Mouse (Mus musculus) midbrain, postnatal 0 days (tissue): ENCODE measurements around the gene Tmem235. TPM values are rescaled to one million over a fixed set of nuclear protein-coding genes. Genes with fewer than 3 reads are reported as not detected.

Experiments
- ATAC-seq: fragments of 200-750 bp; cut with Nextera tagmentation; 2 replicates; pipeline ENCODE4 v1.8.0; 2017; ENCODE audit warnings: moderate number of reproducible peaks, mild to moderate bottlenecking, moderate TSS enrichment, moderate library complexity; ENCODE audit not compliant: low FRiP score
- DNase-seq: peaks from one replicate; pipeline ENCODE4 v3.0.0-alpha.2; 2015; ENCODE audit warnings: low spot score
- H3K27ac ChIP-seq: fragments of 300-500 bp; sonication (generic); 2 replicates; pipeline ENCODE4 v1.5.1; 2014; ENCODE audit warnings: low read depth, mild to moderate bottlenecking, low read length, mixed read lengths
- H3K27me3 ChIP-seq: fragments of 300-500 bp; sonication (generic); 2 replicates; pipeline ENCODE4 v1.6.1; 2014; ENCODE audit warnings: low read length, control low read depth, mixed read lengths; ENCODE audit not compliant: insufficient read depth
- H3K36me3 ChIP-seq: fragments of 300-500 bp; sonication (generic); 2 replicates; pipeline ENCODE4 v1.6.1; 2014; ENCODE audit warnings: low read length, control low read depth, mixed read lengths; ENCODE audit not compliant: insufficient read depth
- H3K4me1 ChIP-seq: fragments of 300-500 bp; sonication (generic); 2 replicates; pipeline ENCODE4 v1.6.1; 2014; ENCODE audit warnings: mild to moderate bottlenecking, control low read depth, antibody characterized with exemption, low read length, mixed read lengths; ENCODE audit not compliant: insufficient read depth
- H3K4me2 ChIP-seq: fragments of 300-500 bp; sonication (generic); 2 replicates; pipeline ENCODE4 v1.6.1; 2014; ENCODE audit warnings: low read depth, mild to moderate bottlenecking, low read length, mixed read lengths; ENCODE audit not compliant: poor library complexity, severe bottlenecking
- H3K4me3 ChIP-seq: fragments of 300-500 bp; sonication (generic); 2 replicates; pipeline ENCODE4 v1.5.1; 2014; ENCODE audit warnings: low read depth, mild to moderate bottlenecking, low read length, moderate library complexity
- H3K9ac ChIP-seq: fragments of 300-500 bp; sonication (generic); replicated peaks from 2 replicates; pipeline ENCODE4 v1.6.1; 2014; ENCODE audit warnings: mild to moderate bottlenecking, low read length, moderate library complexity, mixed read lengths; ENCODE audit not compliant: poor library complexity, severe bottlenecking
- H3K9me3 ChIP-seq: fragments of 300-500 bp; sonication (generic); 2 replicates; pipeline ENCODE4 v1.6.1; 2016; ENCODE audit warnings: low read length, control low read depth
- CTCF ChIP-seq: IDR thresholded peaks from 2 replicates; pipeline ENCODE4 v1.5.1; 2016; ENCODE audit warnings: antibody characterized with exemption, mild to moderate bottlenecking
- WGBS: fragments of 180-500 bp; shearing (Covaris S2); extraction: QIAGEN DNeasy Blood & Tissue Kit; methylation state at CpG from one replicate; pipeline ENCODE4 v1.1.7; 2014; 5-methylcytosine and 5-hydroxymethylcytosine counted together
- polyA plus RNA-seq: library from polyadenylated mRNA; unstranded; fragments of >200 nt; fragmentation: Nextera tagmentation; extraction: Ambion mirVana; gene quantifications from 2 replicates; pipeline ENCODE4 v1.2.1, GENCODE M21; 2015
- total RNA-seq: library from RNA; depleted of rRNA; stranded (reverse); fragments of >200 nt; gene quantifications from 2 replicates; pipeline ENCODE4 v1.2.3, GENCODE M21; 2014

The Tmem235 gene
- total and polyA plus RNA-seq, 2 experiments from 2014 or later: 0.16 TPM; not detected in 1

GRCm38 (mm10) chr11:117825333-117826101 lies 35.0 kb upstream of the Tmem235 start, which contains the start of the genes Afmid and Tk1:
TSS of gene Afmid (plus strand) at chr11:117825924.
TSS of gene Tk1 (minus strand) at chr11:117826092.
- H3K4me1 ChIP-seq: 0 out of 2 replicates have a peak, but pooled peaks cover 4% of the 10 kb centered on the region
- peak within 1 kb of the TSS; percentile 91 for H3K4me2 ChIP-seq
- peak within 1 kb of the TSS; percentile 38 for H3K4me3 ChIP-seq
- DNase-seq (peak; percentile 82), ATAC-seq (peak; percentile 39; the same call in 1 of the 2 replicates)
- peak within 1 kb of the TSS; percentile 14; the same call in 1 of the 2 replicates for H3K27ac ChIP-seq
- H3K9ac ChIP-seq: peak within 1 kb of the TSS; percentile 37; the same call in 1 of the 2 replicates
- H3K9me3 ChIP-seq: no peaks in the 10 kb centered on the region
- no peaks in the 10 kb centered on the region for H3K36me3 ChIP-seq
- H3K27me3 ChIP-seq: no peaks in the 10 kb centered on the region
- under 1% methylated on average over 34 of the region's 34 CpGs for WGBS
- TF ChIP-seq CTCF: no peak

GRCm38 (mm10) chr11:117826164-117826563 lies 34.4 kb upstream of the Tmem235 start:
- TF ChIP-seq CTCF: no peak
- ATAC-seq (no peak), DNase-seq (no peak)
- Histone ChIP-seq H3K36me3 (no peaks in the 10 kb centered on the region), H3K27ac (peak overlapping the region; percentile 14; the same call in 1 of the 2 replicates), H3K4me1 (0 out of 2 replicates have a peak, but pooled peaks cover 4% of the 10 kb centered on the region), H3K4me2 (peak overlapping the region; percentile 91), H3K4me3 (peak overlapping the region; percentile 38), H3K27me3 (no peaks in the 10 kb centered on the region), H3K9me3 (no peaks in the 10 kb centered on the region), H3K9ac (peak overlapping the region; percentile 37; the same call in 1 of the 2 replicates)
- 5% methylated on average over 5 of the region's 5 CpGs for WGBS

GRCm38 (mm10) chr11:117826916-117827315 lies 33.6 kb upstream of the Tmem235 start:
- Histone ChIP-seq H3K9ac (no peak overlapping the region), H3K9me3 (no peaks in the 10 kb centered on the region), H3K4me2 (no peak overlapping the region), H3K36me3 (no peaks in the 10 kb centered on the region), H3K4me1 (0 out of 2 replicates have a peak, but pooled peaks cover 4% of the 10 kb centered on the region), H3K27me3 (no peaks in the 10 kb centered on the region), H3K27ac (no peak overlapping the region), H3K4me3 (no peak overlapping the region)
- no peak for TF ChIP-seq CTCF
- WGBS: 75% methylated on average over 8 of the region's 8 CpGs
- DNase-seq: no peak
- no peak for ATAC-seq

GRCm38 (mm10) chr11:117827386-117827785 lies 33.2 kb upstream of the Tmem235 start:
- ATAC-seq: no peak
- no peak for DNase-seq
- no peak for TF ChIP-seq CTCF
- Histone ChIP-seq H3K27me3 (no peaks in the 10 kb centered on the region), H3K9ac (no peak overlapping the region), H3K9me3 (no peaks in the 10 kb centered on the region), H3K27ac (no peak overlapping the region), H3K36me3 (no peaks in the 10 kb centered on the region), H3K4me1 (0 out of 2 replicates have a peak, but pooled peaks cover 4% of the 10 kb centered on the region), H3K4me2 (no peak overlapping the region), H3K4me3 (no peak overlapping the region)
- 70% methylated on average over 3 of the region's 3 CpGs for WGBS

- Histone ChIP-seq H3K4me1 (0 out of 2 replicates have a peak, but pooled peaks cover 4% of the 10 kb centered on the region), H3K27me3 (no peaks in the 10 kb centered on the region), H3K4me2 (no peak overlapping the region), H3K27ac (no peak overlapping the region), H3K4me3 (no peak overlapping the region), H3K9ac (no peak overlapping the region), H3K9me3 (no peaks in the 10 kb centered on the region), H3K36me3 (no peaks in the 10 kb centered on the region)
- DNase-seq: no peak
- ATAC-seq: no peak
- no peak for TF ChIP-seq CTCF
- WGBS: 70% methylated on average over 18 of the region's 18 CpGs
Measured at GRCm38 (mm10) chr11:117828149-117828887, 32.2 kb upstream of the Tmem235 start.
